Mouse (Mus musculus) MEL (cell line): Measurements from ENCODE around the gene Olfr891. TPM values are rescaled to one million over a fixed set of nuclear protein-coding genes. Genes with fewer than 3 reads are reported as not detected.
"Not testable (repeated sequence)": the region's sequence is repeated elsewhere in the genome, so short reads cannot be mapped to it uniquely, and the experiment has no call there.

Experiments
- DNase-seq: peaks from one replicate; pipeline ENCODE4 v3.0.0; 2011; ENCODE audit warnings: low read depth, low spot score
- H3K27ac ChIP-seq: 2 replicates; pipeline ENCODE4 v1.5.1; 2012; ENCODE audit warnings: low read depth, mild to moderate bottlenecking, control low read depth, low read length, moderate library complexity; ENCODE audit not compliant: control insufficient read depth
- H3K27me3 ChIP-seq, 2 experiments: fragments of 150-350 bp in 1 of 2; sonication (generic) in 1 of 2; 2 replicates each; pipeline ENCODE4 v1.6.1; 2012; ENCODE audit warnings: low read length in 2 of 2, mild to moderate bottlenecking in 2 of 2, improper control_type of control experiment in 1 of 2, moderate library complexity in 1 of 2; ENCODE audit not compliant: insufficient read depth in 2 of 2, control insufficient read depth in 1 of 2
- H3K36me3 ChIP-seq, 2 experiments: 2 replicates each; pipeline ENCODE4 v1.6.1; 2012 to 2014; ENCODE audit warnings: low read length in 2 of 2, improper control_type of control experiment in 1 of 2, inconsistent platforms in 1 of 2, mild to moderate bottlenecking in 1 of 2; ENCODE audit not compliant: insufficient read depth in 2 of 2, control insufficient read depth in 1 of 2
- H3K4me1 ChIP-seq, 2 experiments: fragments of 150-350 bp in 1 of 2; sonication (generic) in 1 of 2; 2 replicates each; pipeline ENCODE4 v1.6.1; 2012; ENCODE audit warnings: low read length in 2 of 2, improper control_type of control experiment in 1 of 2, mild to moderate bottlenecking in 1 of 2; ENCODE audit not compliant: insufficient read depth in 2 of 2, control insufficient read depth in 1 of 2
- H3K4me3 ChIP-seq, 2 experiments: fragments of 150-350 bp in 1 of 2; sonication (generic) in 1 of 2; 2 replicates each; pipeline ENCODE4 v1.5.1; 2012; ENCODE audit warnings: low read depth in 2 of 2, low read length in 2 of 2, mild to moderate bottlenecking in 2 of 2, moderate library complexity in 2 of 2, control low read depth in 1 of 2, improper control_type of control experiment in 1 of 2; ENCODE audit not compliant: control insufficient read depth in 1 of 2, insufficient read depth in 1 of 2
- H3K79me2 ChIP-seq: 2 replicates; pipeline ENCODE4 v1.6.1; 2012; ENCODE audit warnings: mild to moderate bottlenecking, low read length, moderate library complexity; ENCODE audit not compliant: control insufficient read depth, poor library complexity, insufficient read depth
- H3K9ac ChIP-seq: 2 replicates; pipeline ENCODE4 v1.6.1; 2012; ENCODE audit warnings: low read depth, mild to moderate bottlenecking, control low read depth, low read length, moderate library complexity; ENCODE audit not compliant: control insufficient read depth, poor library complexity, severe bottlenecking
- H3K9me3 ChIP-seq: fragments of 150-350 bp; sonication (generic); replicated peaks from 2 replicates; pipeline ENCODE4 v1.6.1; 2012; ENCODE audit warnings: mild to moderate bottlenecking, low read length, improper control_type of control experiment, moderate library complexity; ENCODE audit not compliant: insufficient read depth
- HCFC1 ChIP-seq: IDR thresholded peaks from 2 replicates; pipeline ENCODE4 v1.6.1; 2012; ENCODE audit warnings: low read depth, mild to moderate bottlenecking, inconsistent platforms, low read length, improper control_type of control experiment, moderate library complexity
- KAT2A ChIP-seq: conservative IDR thresholded peaks from 2 replicates; pipeline ENCODE4 v1.6.1; 2012; ENCODE audit warnings: low read depth, low read length, improper control_type of control experiment, inconsistent platforms
- MAX ChIP-seq: IDR thresholded peaks from 2 replicates; pipeline ENCODE4 v1.6.1; 2011; ENCODE audit warnings: low read length, improper control_type of control experiment
- NELFE ChIP-seq: IDR thresholded peaks from 2 replicates; pipeline ENCODE4 v1.6.1; 2011; ENCODE audit warnings: low read depth, low read length, improper control_type of control experiment
- NRF1 ChIP-seq: IDR thresholded peaks from 2 replicates; pipeline ENCODE4 v1.6.1; 2014; ENCODE audit warnings: low read depth, mild to moderate bottlenecking, inconsistent platforms, low read length, improper control_type of control experiment, moderate library complexity; ENCODE audit not compliant: poor library complexity, insufficient read depth, severe bottlenecking
- POLR2AphosphoS2 ChIP-seq: IDR thresholded peaks from 2 replicates; pipeline ENCODE4 v1.6.1; 2011; ENCODE audit warnings: low read length, improper control_type of control experiment
- TAL1 ChIP-seq: IDR thresholded peaks from 2 replicates; pipeline ENCODE4 v1.6.1; 2012; ENCODE audit warnings: mild to moderate bottlenecking, inconsistent platforms, low read length, moderate library complexity, mixed read lengths
- TBP ChIP-seq: IDR thresholded peaks from 2 replicates; pipeline ENCODE4 v1.8.0; 2011; ENCODE audit warnings: low read depth, low read length, improper control_type of control experiment
- USF1 ChIP-seq: IDR thresholded peaks from 2 replicates; pipeline ENCODE4 v1.6.1; 2014; ENCODE audit warnings: low read depth, mild to moderate bottlenecking, inconsistent platforms, low read length, improper control_type of control experiment, moderate library complexity
- polyA plus RNA-seq, 2 experiments: library from polyadenylated mRNA; stranded (reverse) in 1 of 2; unstranded in 1 of 2; fragments of >175 nt in 1 of 2; fragments of >200 nt in 1 of 2; gene quantifications; 2 replicates each; pipeline versions ENCODE4 v1.2.1 to v1.2.4; 2012; ENCODE audit warnings: low replicate concordance in 2 of 2, low read depth in 1 of 2; ENCODE audit not compliant: insufficient read length in 2 of 2, insufficient read depth in 1 of 2, missing spikeins in 1 of 2
- total RNA-seq: library from RNA; depleted of rRNA; stranded (reverse); fragments of 300-350 nt; gene quantifications from 2 replicates; pipeline ENCODE4 v1.2.3, GENCODE M21; 2012; rRNA removed

Olfr891 gene
- total RNA-seq (not detected in 2 replicates), polyA plus RNA-seq (not detected)

GRCm38 (mm10) chr9:38180721-38181120 is at the start of gene Olfr891:
TSS of gene Olfr891 (minus strand) at chr9:38180821.
- DNase-seq, result no peak
- H3K4me1 ChIP-seq, result no peaks in the 10 kb centered on the region
- H3K36me3 ChIP-seq, result no peaks in the 10 kb centered on the region
- no peak within 1 kb of the TSS for H3K9ac ChIP-seq
- H3K27ac ChIP-seq, result no peak within 1 kb of the TSS
- no peaks in the 10 kb centered on the region for H3K79me2 ChIP-seq
- H3K4me3 ChIP-seq, result no peak within 1 kb of the TSS
- H3K9me3 ChIP-seq, result no peaks in the 10 kb centered on the region
- no peaks in the 10 kb centered on the region for H3K27me3 ChIP-seq
- TF ChIP-seq KAT2A (no peak), USF1 (no peak), TBP (no peak), NRF1 (no peak)

GRCm38 (mm10) chr9:38217755-38218154 is 37.1 kb upstream of the Olfr891 start, which contains the start of gene Olfr894:
TSS of gene Olfr894 (plus strand) at chr9:38218055.
- TF ChIP-seq MAX (no peak), KAT2A (no peak), TAL1 (no peak), NELFE (no peak), HCFC1 (no peak), POLR2AphosphoS2 (no peak), NRF1 (no peak)
- H3K4me1 ChIP-seq, result no peaks in the 10 kb centered on the region
- H3K4me3 ChIP-seq, result no peak within 1 kb of the TSS
- H3K79me2 ChIP-seq, result no peaks in the 10 kb centered on the region
- no peaks in the 10 kb centered on the region for H3K9me3 ChIP-seq
- no peak within 1 kb of the TSS for H3K27ac ChIP-seq
- no peaks in the 10 kb centered on the region for H3K27me3 ChIP-seq
- no peaks in the 10 kb centered on the region for H3K36me3 ChIP-seq
- no peak for DNase-seq
- H3K9ac ChIP-seq, result no peak within 1 kb of the TSS

GRCm38 (mm10) chr9:38208065-38208464 is 27.4 kb upstream of the Olfr891 start, which contains the start of gene Olfr893:
TSS of gene Olfr893 (plus strand) at chr9:38208365.
- no peak for DNase-seq
- no peaks in the 10 kb centered on the region for H3K36me3 ChIP-seq
- no peak for TF ChIP-seq POLR2AphosphoS2
- H3K27ac ChIP-seq, result no peak within 1 kb of the TSS
- H3K4me3 ChIP-seq, result no peak within 1 kb of the TSS
- H3K9me3 ChIP-seq, result no peaks in the 10 kb centered on the region
- no peak within 1 kb of the TSS for H3K9ac ChIP-seq
- no peaks in the 10 kb centered on the region for H3K27me3 ChIP-seq
- H3K4me1 ChIP-seq, result no peaks in the 10 kb centered on the region
- H3K79me2 ChIP-seq, result no peaks in the 10 kb centered on the region

- H3K79me2 ChIP-seq, H3K36me3 ChIP-seq, H3K4me1 ChIP-seq, DNase-seq, H3K27me3 ChIP-seq, H3K9me3 ChIP-seq, H3K4me3 ChIP-seq, H3K9ac ChIP-seq, H3K27ac ChIP-seq: not testable (repeated sequence)
Measured at GRCm38 (mm10) chr9:38168341-38168740, 12.3 kb downstream of the Olfr891 start.
